Mouse (Mus musculus) embryonic facial prominence, embryonic 11.5 days (tissue): ENCODE data around the gene Eif4enif1. TPM values are rescaled to one million over a fixed set of nuclear protein-coding genes. Genes with fewer than 3 reads are reported as not detected.
A peak's percentile ranks its signal among the peaks of the same experiment; 100 is the strongest.
"Not testable (repeated sequence)": the region's sequence is repeated elsewhere in the genome, so short reads cannot be mapped to it uniquely, and the experiment has no call there.

Source experiments
- ATAC-seq: fragments of 200-750 bp; cut with Nextera tagmentation; replicated peaks from 2 replicates; pipeline ENCODE4 v1.8.0; 2017; ENCODE audit warnings: low read depth; ENCODE audit not compliant: insufficient number of reproducible peaks, low FRiP score, low TSS enrichment
- DNase-seq: peaks from one replicate; pipeline ENCODE4 v3.0.0-alpha.2; 2015; ENCODE audit warnings: low spot score
- H3K27ac ChIP-seq: fragments of 300-500 bp; sonication (generic); replicated peaks from 2 replicates; pipeline ENCODE4 v1.5.1; 2014; ENCODE audit warnings: mild to moderate bottlenecking, low read depth, low read length, control low read depth
- H3K27me3 ChIP-seq: fragments of 300-500 bp; sonication (generic); 2 replicates; pipeline ENCODE4 v1.6.1; 2014; ENCODE audit warnings: mild to moderate bottlenecking, low read length, moderate library complexity, mixed read lengths; ENCODE audit not compliant: control insufficient read depth, insufficient read depth
- H3K36me3 ChIP-seq: fragments of 300-500 bp; sonication (generic); replicated peaks from 2 replicates; pipeline ENCODE4 v1.6.1; 2014; ENCODE audit warnings: low read depth, mild to moderate bottlenecking, low read length, moderate library complexity, mixed read lengths; ENCODE audit not compliant: control insufficient read depth, insufficient read depth
- H3K4me1 ChIP-seq: fragments of 300-500 bp; sonication (generic); 2 replicates; pipeline ENCODE4 v1.6.1; 2014; ENCODE audit warnings: low read length, mixed read lengths; ENCODE audit not compliant: control insufficient read depth, insufficient read depth
- H3K4me2 ChIP-seq: fragments of 300-500 bp; sonication (generic); 2 replicates; pipeline ENCODE4 v1.6.1; 2014; ENCODE audit warnings: low read depth, mild to moderate bottlenecking, control low read depth, low read length, moderate library complexity
- H3K4me3 ChIP-seq: fragments of 300-500 bp; sonication (generic); 2 replicates; pipeline ENCODE4 v1.5.1; 2014; ENCODE audit warnings: low read depth, low read length, control low read depth
- H3K9ac ChIP-seq: fragments of 300-500 bp; sonication (generic); replicated peaks from 2 replicates; pipeline ENCODE4 v1.6.1; 2014; ENCODE audit warnings: mild to moderate bottlenecking, control low read depth, low read length
- H3K9me3 ChIP-seq: fragments of 300-500 bp; sonication (generic); replicated peaks from 2 replicates; pipeline ENCODE4 v1.6.1; 2016; ENCODE audit warnings: mild to moderate bottlenecking, low read length, inconsistent platforms, mixed read lengths; ENCODE audit not compliant: control insufficient read depth
- WGBS: fragments of 180-500 bp; shearing (Covaris S2); extraction: QIAGEN DNeasy Blood & Tissue Kit; methylation state at CpG from one replicate; pipeline ENCODE4 v1.1.7; 2014; 5-methylcytosine and 5-hydroxymethylcytosine counted together
- polyA plus RNA-seq: library from polyadenylated mRNA; unstranded; fragments of >200 nt; fragmentation: Nextera tagmentation; extraction: Ambion mirVana; gene quantifications from 2 replicates; pipeline ENCODE4 v1.2.1, GENCODE M21; 2014

Gene Eif4enif1
- 61.0 and 61.8 TPM in 2 replicates for polyA plus RNA-seq

- H3K4me1 ChIP-seq, result no peaks in the 10 kb centered on the region
- under 1% methylated on average over 45 of the region's 57 CpGs for WGBS
- DNase-seq (peak; percentile 90), ATAC-seq (peak; percentile 61)
- H3K9ac ChIP-seq, result peak within 1 kb of the TSS; percentile 47
- H3K36me3 ChIP-seq, result peaks cover 4% of the 10 kb centered on the region; the same call in 1 of the 2 replicates
- 0 out of 2 replicates have a peak within 1 kb of the TSS, but pooled peaks have one; percentile 0 for H3K27ac ChIP-seq
- H3K27me3 ChIP-seq, result no peaks in the 10 kb centered on the region
- peak within 1 kb of the TSS; percentile 1 for H3K4me2 ChIP-seq
- no peaks in the 10 kb centered on the region for H3K9me3 ChIP-seq
- H3K4me3 ChIP-seq, result peak within 1 kb of the TSS; percentile 38
These were observed at the start of gene Eif4enif1 for GRCm38 (mm10) chr11:3202231-3202701. Eif4enif1 (plus strand) TSS chr11:3202392.

DNA sequence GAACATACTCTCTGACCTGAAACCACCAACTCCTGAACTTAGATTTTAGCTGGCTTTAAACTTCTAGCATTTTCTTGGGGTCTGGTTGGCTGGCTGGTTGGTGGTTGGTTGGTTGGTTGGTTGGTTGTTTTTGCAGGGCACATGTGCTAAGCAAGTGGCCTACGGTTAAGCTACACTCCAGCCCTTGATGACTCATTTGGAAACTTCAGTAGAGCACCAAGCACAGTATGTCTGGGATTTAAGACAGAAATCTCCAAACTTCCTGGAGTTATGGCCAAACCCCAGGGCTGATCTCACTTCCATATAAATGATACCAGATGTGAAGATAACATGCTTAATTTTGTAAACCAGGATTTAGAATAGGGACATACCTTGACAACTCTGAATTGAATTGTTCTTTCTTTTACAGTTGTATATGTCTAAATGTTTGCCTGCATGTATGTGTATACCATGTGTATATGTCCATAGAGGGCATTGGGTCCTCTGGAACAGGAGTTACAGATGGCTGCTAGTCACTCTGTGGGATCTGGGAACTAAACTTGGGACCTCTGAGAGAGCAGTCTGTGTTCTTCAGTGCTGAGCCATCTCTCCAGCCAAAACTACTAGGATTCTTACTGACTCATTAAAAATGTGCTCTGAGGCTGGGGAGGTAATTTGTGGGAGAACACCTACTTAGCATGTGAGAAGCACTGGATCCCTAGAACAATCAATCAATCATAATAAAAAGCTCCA, 48.4 kb upstream of the Eif4enif1 start:
- not testable (repeated sequence) for H3K36me3 ChIP-seq, H3K27ac ChIP-seq, H3K9me3 ChIP-seq, H3K9ac ChIP-seq, DNase-seq, H3K4me2 ChIP-seq, H3K4me3 ChIP-seq, H3K27me3 ChIP-seq, H3K4me1 ChIP-seq
- peak; percentile 57 for ATAC-seq
- WGBS, result 72% methylated on average over 1 of the region's 1 CpGs

DNA sequence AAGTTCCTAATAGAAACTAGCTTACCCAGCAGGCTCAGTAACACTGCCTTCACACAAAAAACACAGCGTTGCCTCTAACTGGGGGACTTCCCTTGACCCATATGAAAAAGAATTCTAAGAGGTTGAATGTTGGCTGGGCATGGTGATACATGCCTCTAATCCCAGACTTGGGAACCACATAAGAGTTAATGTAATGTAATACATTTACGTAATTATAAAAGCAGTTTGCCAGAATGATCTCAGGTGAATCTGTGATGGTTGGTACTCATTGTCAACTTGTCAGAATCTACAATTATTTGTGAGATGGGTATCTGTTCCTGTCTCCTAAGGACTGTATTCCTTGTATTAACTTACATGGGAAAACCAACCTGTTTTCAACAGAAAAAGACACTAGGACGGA, 45.2 kb upstream of the Eif4enif1 start:
- not testable (repeated sequence) for ATAC-seq, H3K4me1 ChIP-seq, H3K36me3 ChIP-seq, H3K27me3 ChIP-seq, H3K9me3 ChIP-seq, H3K9ac ChIP-seq, H3K4me3 ChIP-seq, H3K4me2 ChIP-seq, DNase-seq, H3K27ac ChIP-seq
- WGBS, result 75% methylated on average over 2 of the region's 3 CpGs

- H3K36me3 ChIP-seq, H3K4me2 ChIP-seq, ATAC-seq, H3K4me1 ChIP-seq, H3K4me3 ChIP-seq, DNase-seq, H3K27me3 ChIP-seq, H3K9ac ChIP-seq, H3K27ac ChIP-seq: not testable (repeated sequence)
- 94% methylated on average over 6 of the region's 6 CpGs for whole genome bisulfite sequencing
- H3K9me3 ChIP-seq, result peaks cover 13% of the 10 kb centered on the region
These were observed 44.2 kb upstream of the Eif4enif1 start for GRCm38 (mm10) chr11:3157996-3158395.

- H3K9me3 ChIP-seq, H3K27me3 ChIP-seq, H3K4me2 ChIP-seq, H3K4me1 ChIP-seq, H3K9ac ChIP-seq, H3K4me3 ChIP-seq, ATAC-seq, H3K36me3 ChIP-seq, H3K27ac ChIP-seq, DNase-seq: not testable (repeated sequence)
- WGBS, result 87% methylated on average over 4 of the region's 4 CpGs
These were observed 43.4 kb upstream of the Eif4enif1 start for GRCm38 (mm10) chr11:3158800-3159199.

- not testable (repeated sequence) for H3K27ac ChIP-seq, H3K9ac ChIP-seq, H3K9me3 ChIP-seq, H3K27me3 ChIP-seq, ATAC-seq, H3K4me2 ChIP-seq, H3K4me3 ChIP-seq, DNase-seq, H3K4me1 ChIP-seq, H3K36me3 ChIP-seq
- 64% methylated on average over 1 of the region's 2 CpGs for WGBS
These were observed 40.8 kb upstream of the Eif4enif1 start for GRCm38 (mm10) chr11:3161370-3161769.

DNA sequence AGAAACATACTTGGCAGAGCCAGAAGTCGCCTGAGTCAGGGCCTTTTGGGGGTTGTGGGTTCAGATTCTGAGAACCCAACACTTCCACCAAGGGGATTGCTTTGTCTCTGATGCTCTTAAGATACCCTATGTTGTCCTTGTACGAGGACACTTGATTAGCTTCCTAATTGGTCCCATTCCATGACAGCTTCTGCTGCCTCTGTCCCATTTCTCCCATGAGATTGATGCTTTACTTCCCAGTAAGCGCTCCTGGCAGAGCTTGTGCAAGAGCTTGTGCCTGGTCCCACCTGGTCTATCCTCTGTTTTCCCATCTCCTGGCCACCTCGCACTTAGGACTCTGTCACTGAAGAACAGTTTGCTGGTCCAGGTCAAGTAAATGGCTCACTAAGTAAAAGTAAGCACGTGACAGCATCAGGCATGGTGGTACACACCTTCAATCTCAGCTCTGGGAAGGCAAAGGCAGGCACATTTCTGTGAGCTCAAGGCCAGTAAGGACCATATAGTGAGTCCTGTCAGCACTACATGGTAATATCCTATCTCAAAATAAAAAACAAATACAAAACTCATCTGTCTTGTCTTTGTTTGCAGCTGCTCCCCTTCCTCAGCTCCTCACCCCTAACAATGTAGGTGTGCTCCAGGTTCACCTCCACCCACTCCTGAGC, 39.8 kb upstream of the Eif4enif1 start:
- DNase-seq, H3K9me3 ChIP-seq, H3K27me3 ChIP-seq, H3K4me2 ChIP-seq, H3K27ac ChIP-seq, H3K4me3 ChIP-seq, H3K9ac ChIP-seq, H3K36me3 ChIP-seq, H3K4me1 ChIP-seq: not testable (repeated sequence)
- WGBS, result 64% methylated on average over 5 of the region's 5 CpGs
- ATAC-seq, result peak; percentile 30; the same call in 1 of the 2 replicates

- H3K27me3 ChIP-seq, H3K27ac ChIP-seq, H3K4me3 ChIP-seq, H3K9me3 ChIP-seq, H3K4me2 ChIP-seq, H3K36me3 ChIP-seq, H3K4me1 ChIP-seq, H3K9ac ChIP-seq, DNase-seq, ATAC-seq: not testable (repeated sequence)
- 93% methylated on average over 2 of the region's 2 CpGs for WGBS
These were observed 39.1 kb upstream of the Eif4enif1 start for GRCm38 (mm10) chr11:3163122-3163521.
